Mouse (Mus musculus): ENCODE measurements around the gene Hras. TPM values are rescaled to one million over a fixed set of nuclear protein-coding genes. Genes with fewer than 3 reads are reported as not detected.

Hras gene
- 85.8 and 97.4 TPM in 2 replicates for polyA plus RNA-seq (2014; fragmentation: Nextera tagmentation; extraction: Ambion mirVana)

DNA sequence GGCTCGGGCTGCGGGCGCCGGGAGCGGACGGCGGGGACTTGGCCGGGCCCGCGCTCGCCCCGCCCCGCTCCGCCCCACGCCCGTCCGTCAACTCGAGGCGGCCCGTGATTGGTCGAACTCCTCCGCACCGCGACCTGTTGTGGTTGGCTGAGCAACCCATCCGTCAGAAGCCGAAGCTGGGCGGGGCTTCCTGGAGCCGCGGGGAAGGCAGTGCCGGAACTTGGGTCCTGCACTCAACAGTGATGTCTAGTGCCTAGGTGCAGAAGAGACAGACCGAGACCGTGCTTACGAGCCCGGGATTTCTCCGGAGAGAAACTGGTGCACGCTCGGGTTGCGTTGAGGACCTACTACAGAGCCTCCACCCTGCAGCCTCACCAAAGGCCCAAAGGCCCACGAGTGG lies at the start of gene Hras, which contains the start of gene Lrrc56:
Gene Hras (minus strand): TSS at position 58 of the 400 bp plus-strand sequence.
Gene Lrrc56 (plus strand): TSS at position 210 of the 400 bp plus-strand sequence.
- Histone ChIP-seq H3K27me3 (ENCODE audit: insufficient read depth, low read length) (no peaks in the 10 kb centered on the region), H3K36me3 (ENCODE audit: insufficient read depth) (peaks cover 34% of the 10 kb centered on the region), H3K9ac (peak within 1 kb of the TSS; percentile 86), H3K9me3 (ENCODE audit: low read depth, low read length) (no peaks in the 10 kb centered on the region), H3K4me2 (peak within 1 kb of the TSS; percentile 99), H3K4me1 (ENCODE audit: insufficient read depth) (peaks cover 10% of the 10 kb centered on the region), H3K4me3 (ENCODE audit: low read depth, low read length) (peak within 1 kb of the TSS; percentile 94), H3K27ac (ENCODE audit: low read depth) (peak within 1 kb of the TSS; percentile 83)
- under 1% methylated on average over 39 of the region's 39 CpGs for WGBS
- no peak for TF ChIP-seq CTCF (IDR thresholded peaks at IDR 0.05; ENCODE audit: low read depth)
- ATAC-seq (ENCODE audit: insufficient read depth), result peak; percentile 95
- DNase-seq, result peak; percentile 99

DNA sequence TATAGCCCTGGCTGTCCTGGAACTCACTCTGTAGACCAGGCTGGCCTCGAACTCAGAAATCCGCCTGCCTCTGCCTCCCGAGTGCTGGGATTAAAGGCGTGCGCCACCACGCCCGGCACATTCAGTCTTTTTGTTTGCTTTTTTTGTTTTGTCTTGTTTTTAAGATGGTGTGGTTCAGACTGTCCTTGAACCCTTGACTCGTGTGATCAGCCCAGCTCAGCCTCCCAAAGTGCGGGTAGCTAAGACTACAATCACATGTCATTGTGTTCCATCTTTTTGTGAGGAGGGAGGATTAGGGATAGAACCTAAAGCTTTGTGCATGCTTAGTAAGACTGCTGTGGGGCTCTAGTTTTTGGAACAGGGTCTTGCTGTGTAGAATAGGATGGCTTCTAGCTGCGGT lies 37.7 kb upstream of the Hras start:
- H3K27ac ChIP-seq (ENCODE audit: low read depth), result no peak overlapping the region
- peaks cover 61% of the 10 kb centered on the region for H3K36me3 ChIP-seq (ENCODE audit: insufficient read depth)
- H3K4me3 ChIP-seq (ENCODE audit: low read depth, low read length), result no peak overlapping the region
- H3K4me1 ChIP-seq (ENCODE audit: insufficient read depth), result peaks cover 10% of the 10 kb centered on the region
- no peak for DNase-seq
- no peak for ATAC-seq (ENCODE audit: insufficient read depth)
- H3K9ac ChIP-seq, result no peak overlapping the region
- H3K4me2 ChIP-seq, result no peak overlapping the region
- H3K9me3 ChIP-seq (ENCODE audit: low read depth, low read length), result no peaks in the 10 kb centered on the region
- TF ChIP-seq CTCF (IDR thresholded peaks at IDR 0.05; ENCODE audit: low read depth), result no peak
- 90% methylated on average over 9 of the region's 10 CpGs for WGBS
- H3K27me3 ChIP-seq (ENCODE audit: insufficient read depth, low read length), result no peaks in the 10 kb centered on the region

DNA sequence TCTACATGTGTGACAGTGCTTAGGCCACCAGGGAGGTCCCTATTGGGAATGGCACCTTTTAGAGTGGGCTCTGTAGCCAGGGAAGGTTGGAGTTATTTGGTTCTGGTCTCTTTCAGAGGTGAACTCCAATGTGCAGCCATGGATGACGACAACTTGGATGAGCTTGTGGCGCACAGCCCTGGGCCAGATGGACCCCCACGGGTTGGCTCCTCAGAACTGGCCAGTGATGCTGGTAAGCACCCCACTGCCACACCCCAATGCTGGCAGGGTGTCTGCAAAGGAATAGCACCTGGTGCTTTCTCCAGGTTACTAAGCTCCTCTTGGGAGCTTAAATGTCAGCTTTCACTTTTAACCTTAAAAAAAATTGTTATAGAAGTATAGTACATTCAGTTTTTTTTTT lies 37.3 kb upstream of the Hras start:
- DNase-seq, result no peak
- no peak overlapping the region for H3K4me3 ChIP-seq (ENCODE audit: low read depth, low read length)
- peaks cover 10% of the 10 kb centered on the region for H3K4me1 ChIP-seq (ENCODE audit: insufficient read depth)
- no peak overlapping the region for H3K9ac ChIP-seq
- TF ChIP-seq CTCF (IDR thresholded peaks at IDR 0.05; ENCODE audit: low read depth), result no peak
- H3K9me3 ChIP-seq (ENCODE audit: low read depth, low read length), result no peaks in the 10 kb centered on the region
- no peak overlapping the region for H3K4me2 ChIP-seq
- no peak overlapping the region for H3K27ac ChIP-seq (ENCODE audit: low read depth)
- H3K36me3 ChIP-seq (ENCODE audit: insufficient read depth), result peaks cover 56% of the 10 kb centered on the region
- no peak for ATAC-seq (ENCODE audit: insufficient read depth)
- 79% methylated on average over 3 of the region's 3 CpGs for WGBS
- H3K27me3 ChIP-seq (ENCODE audit: insufficient read depth, low read length), result no peaks in the 10 kb centered on the region

DNA sequence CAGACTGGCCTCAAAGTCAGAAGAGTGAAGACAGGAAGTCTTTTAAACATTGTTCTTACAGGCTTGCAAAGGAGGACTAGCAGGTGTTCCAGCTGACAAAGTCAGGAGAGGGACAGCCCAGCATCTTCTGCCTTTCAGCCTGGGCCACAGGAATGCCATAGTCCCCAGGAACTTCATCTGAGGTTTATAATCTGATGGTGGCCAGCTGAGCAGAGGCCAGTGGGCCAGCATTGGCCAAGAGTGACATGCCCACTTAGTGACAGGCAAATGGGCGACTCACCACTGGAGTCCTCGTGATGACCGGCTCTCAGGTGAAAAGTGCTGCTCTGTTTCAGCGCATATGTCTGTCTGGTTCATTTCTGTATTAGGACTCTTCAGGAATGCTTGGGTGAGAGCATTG lies 36.8 kb upstream of the Hras start:
- peak overlapping the region; percentile 13; the same call in 1 of the 2 replicates for H3K9ac ChIP-seq
- TF ChIP-seq CTCF (IDR thresholded peaks at IDR 0.05; ENCODE audit: low read depth), result no peak
- H3K9me3 ChIP-seq (ENCODE audit: low read depth, low read length), result no peaks in the 10 kb centered on the region
- peak overlapping the region; percentile 98 for H3K4me2 ChIP-seq
- DNase-seq (no peak), ATAC-seq (ENCODE audit: insufficient read depth) (no peak)
- peaks cover 52% of the 10 kb centered on the region for H3K36me3 ChIP-seq (ENCODE audit: insufficient read depth)
- H3K4me1 ChIP-seq (ENCODE audit: insufficient read depth), result peaks cover 10% of the 10 kb centered on the region
- no peak overlapping the region for H3K27ac ChIP-seq (ENCODE audit: low read depth)
- WGBS, result 93% methylated on average over 4 of the region's 4 CpGs
- no peaks in the 10 kb centered on the region for H3K27me3 ChIP-seq (ENCODE audit: insufficient read depth, low read length)
- H3K4me3 ChIP-seq (ENCODE audit: low read depth, low read length), result no peak overlapping the region

DNA sequence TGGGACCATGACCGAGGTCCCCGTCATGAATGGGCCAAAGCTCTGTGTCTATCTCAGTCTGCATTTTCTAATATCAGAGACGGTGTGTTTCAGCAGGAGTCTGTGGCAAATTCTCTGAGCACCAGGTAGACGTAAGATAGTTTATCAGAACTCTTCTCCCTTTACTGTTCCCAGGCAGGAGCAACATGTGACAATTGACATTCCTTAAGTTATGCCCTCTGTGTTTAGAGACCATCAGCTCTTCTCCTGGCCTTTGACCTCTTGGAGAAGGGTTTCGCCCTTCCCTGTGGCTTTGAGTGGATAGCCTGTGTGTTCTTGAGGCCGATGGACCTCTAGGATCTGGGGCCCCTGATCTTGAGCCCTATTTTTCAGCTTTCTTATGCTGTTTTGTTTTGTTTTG lies 35.9 kb upstream of the Hras start:
- Histone ChIP-seq H3K4me3 (ENCODE audit: low read depth, low read length) (peak overlapping the region; percentile 100), H3K4me1 (ENCODE audit: insufficient read depth) (peaks cover 10% of the 10 kb centered on the region), H3K27me3 (ENCODE audit: insufficient read depth, low read length) (no peaks in the 10 kb centered on the region), H3K9me3 (ENCODE audit: low read depth, low read length) (no peaks in the 10 kb centered on the region), H3K36me3 (ENCODE audit: insufficient read depth) (peaks cover 44% of the 10 kb centered on the region), H3K27ac (ENCODE audit: low read depth) (no peak overlapping the region), H3K4me2 (peak overlapping the region; percentile 98), H3K9ac (peak overlapping the region; percentile 97)
- no peak for ATAC-seq (ENCODE audit: insufficient read depth)
- DNase-seq, result no peak
- no peak for TF ChIP-seq CTCF (IDR thresholded peaks at IDR 0.05; ENCODE audit: low read depth)
- 45% methylated on average over 6 of the region's 6 CpGs for WGBS

DNA sequence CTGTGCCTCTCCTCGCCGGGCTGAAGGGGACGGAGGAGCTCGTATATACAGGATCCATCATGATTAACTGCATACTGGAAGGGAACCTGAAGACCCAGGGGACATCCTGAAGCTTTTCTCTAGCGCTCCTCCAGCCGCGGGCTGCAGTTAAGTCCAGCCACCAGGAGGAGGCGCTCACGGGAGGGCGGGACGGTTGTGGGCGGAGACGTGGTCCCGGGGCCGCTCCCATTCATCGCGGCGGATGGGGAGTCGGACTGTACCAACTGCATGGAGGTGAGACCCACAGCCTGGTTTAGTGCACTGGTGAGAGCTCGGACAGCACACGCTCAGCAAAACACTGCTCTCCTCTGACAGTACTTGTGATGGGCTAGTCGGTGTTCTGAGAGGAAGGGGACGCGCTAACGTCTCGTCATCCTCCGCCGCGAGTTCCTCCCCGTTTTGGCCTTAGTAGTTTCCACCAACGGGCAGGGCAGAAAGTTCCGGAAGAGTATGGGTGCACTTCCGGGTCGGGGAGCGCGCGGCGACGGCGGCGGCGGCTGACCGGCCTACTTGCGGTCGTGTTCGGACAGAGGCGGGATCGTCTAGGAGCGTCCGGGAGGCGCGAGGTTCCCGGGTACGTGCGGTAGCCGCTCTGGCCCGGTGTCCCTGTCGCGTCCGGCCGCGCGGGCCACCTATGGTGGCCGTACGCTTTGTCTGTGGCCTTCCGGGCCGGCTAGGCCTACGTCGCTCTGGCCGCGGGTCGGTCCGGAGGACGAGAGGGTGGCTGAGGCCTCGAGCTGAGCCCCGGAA lies 34.7 kb upstream of the Hras start, which contains the start of gene Phrf1:
Gene Phrf1 (plus strand): TSS at position 506 of the 789 bp plus-strand sequence.
- Histone ChIP-seq H3K27me3 (ENCODE audit: insufficient read depth, low read length) (no peaks in the 10 kb centered on the region), H3K4me1 (ENCODE audit: insufficient read depth) (peaks cover 10% of the 10 kb centered on the region), H3K4me2 (peak within 1 kb of the TSS; percentile 98), H3K4me3 (ENCODE audit: low read depth, low read length) (peak within 1 kb of the TSS; percentile 100), H3K9ac (peak within 1 kb of the TSS; percentile 97), H3K27ac (ENCODE audit: low read depth) (peak within 1 kb of the TSS; percentile 94), H3K9me3 (ENCODE audit: low read depth, low read length) (no peaks in the 10 kb centered on the region), H3K36me3 (ENCODE audit: insufficient read depth) (peaks cover 32% of the 10 kb centered on the region)
- WGBS, result 1% methylated on average over 70 of the region's 76 CpGs
- ATAC-seq (ENCODE audit: insufficient read depth) (peak; percentile 94), DNase-seq (peak; percentile 95)
- TF ChIP-seq CTCF (IDR thresholded peaks at IDR 0.05; ENCODE audit: low read depth), result peak; percentile 99

DNA sequence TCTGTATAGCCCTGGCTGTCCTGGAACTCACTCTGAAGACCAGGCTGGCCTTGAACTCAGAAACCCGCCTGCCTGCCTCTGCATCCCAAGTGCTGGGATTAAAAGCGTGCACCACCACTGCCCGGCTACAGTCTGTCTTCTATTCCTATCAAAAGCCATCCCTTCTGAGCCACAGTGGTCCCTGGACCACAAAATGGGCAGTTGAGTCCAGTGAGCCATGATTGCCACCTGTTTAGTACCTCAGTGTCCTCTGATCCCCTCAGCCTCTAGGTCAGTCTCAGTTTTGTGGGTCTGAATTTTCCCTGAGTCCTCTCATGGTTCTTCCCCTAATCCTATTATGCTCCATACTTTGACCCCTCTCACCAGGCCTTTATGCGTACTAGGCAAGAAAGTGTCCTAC lies 34.0 kb upstream of the Hras start:
- peak overlapping the region; percentile 100 for H3K4me3 ChIP-seq (ENCODE audit: low read depth, low read length)
- ATAC-seq (ENCODE audit: insufficient read depth) (no peak), DNase-seq (no peak)
- no peak for TF ChIP-seq CTCF (IDR thresholded peaks at IDR 0.05; ENCODE audit: low read depth)
- H3K9me3 ChIP-seq (ENCODE audit: low read depth, low read length), result no peaks in the 10 kb centered on the region
- H3K27ac ChIP-seq (ENCODE audit: low read depth), result no peak overlapping the region
- H3K27me3 ChIP-seq (ENCODE audit: insufficient read depth, low read length), result no peaks in the 10 kb centered on the region
- peaks cover 25% of the 10 kb centered on the region for H3K36me3 ChIP-seq (ENCODE audit: insufficient read depth)
- peak overlapping the region; percentile 98 for H3K4me2 ChIP-seq
- H3K9ac ChIP-seq, result peak overlapping the region; percentile 97; the same call in 1 of the 2 replicates
- H3K4me1 ChIP-seq (ENCODE audit: insufficient read depth), result peaks cover 10% of the 10 kb centered on the region
- 73% methylated on average over 4 of the region's 4 CpGs for WGBS

Measured in lung, embryonic 14.5 days (tissue).